Mouse (Mus musculus) cerebellum, postnatal 4 days (tissue): ENCODE results near the gene Iqsec3.
"Not testable (repeated sequence)": the region's sequence is repeated elsewhere in the genome, so short reads cannot be mapped to it uniquely, and the experiment has no call there.

Experiments used
- DNase-seq, 2 experiments: peaks; one replicate each; pipeline ENCODE4 v3.0.0; 2022; ENCODE audit warnings: low spot score in 2 of 2, mixed read lengths in 1 of 2

Iqsec3 gene

DNA sequence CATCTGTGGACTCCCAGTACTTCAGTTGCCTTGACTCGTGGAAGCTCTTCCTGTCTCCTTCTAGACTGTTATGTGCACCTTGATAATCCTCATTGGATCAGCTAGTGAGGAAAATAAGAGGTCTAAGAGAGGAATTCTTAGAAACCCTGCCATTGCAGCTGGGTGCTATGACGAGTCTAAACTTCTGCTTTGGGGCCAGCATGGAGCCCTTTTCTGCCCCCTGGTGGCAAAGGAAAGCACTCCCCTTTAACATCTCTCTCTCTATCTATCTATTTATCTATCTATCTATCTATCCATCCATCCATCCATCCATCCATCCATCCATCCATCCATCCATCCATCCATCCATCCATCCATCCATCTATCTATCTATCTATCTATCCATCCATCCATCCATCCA is 106.9 kb downstream of the Iqsec3 start:
- DNase-seq, result not testable (repeated sequence)

DNA sequence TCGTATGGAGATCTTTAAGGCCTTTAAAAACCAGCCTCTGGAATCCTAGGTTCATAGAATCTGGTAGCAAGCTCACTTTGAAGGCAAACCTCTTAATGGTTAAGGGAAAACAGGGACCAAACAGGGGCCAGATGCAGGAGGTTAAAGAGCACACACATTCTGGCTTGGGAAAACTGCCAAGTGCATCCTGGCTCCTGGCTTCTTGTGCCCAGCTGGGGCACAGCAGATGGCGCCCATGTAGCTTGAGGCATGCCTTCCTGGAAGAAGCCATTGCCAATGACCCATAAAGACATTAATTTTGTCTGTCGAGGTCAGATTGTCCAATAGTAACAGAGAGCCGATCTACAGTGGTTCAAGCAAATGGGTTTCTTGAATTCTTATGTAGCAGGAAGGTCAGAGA is 109.5 kb downstream of the Iqsec3 start:
- DNase-seq, result no peak

DNA sequence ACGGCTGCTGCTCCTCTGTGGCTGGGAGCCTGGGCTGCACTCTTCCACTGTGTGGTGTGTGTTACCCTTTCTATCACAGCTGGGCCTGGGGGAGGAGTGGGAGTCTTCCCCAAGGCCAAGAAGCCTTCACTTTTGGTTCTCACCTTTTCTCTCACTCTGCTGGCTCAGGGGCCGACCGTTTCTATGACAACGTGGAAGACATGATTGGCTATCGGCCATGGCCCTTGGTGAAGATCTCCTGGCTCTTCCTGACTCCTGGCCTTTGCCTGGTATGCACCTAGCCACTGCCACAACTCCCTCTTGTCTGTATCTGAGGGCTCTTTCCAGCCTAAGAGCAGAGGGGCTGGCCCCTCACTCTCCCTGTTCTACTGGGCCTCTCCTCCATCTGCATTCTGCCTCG is 110.4 kb downstream of the Iqsec3 start:
- no peak for DNase-seq

DNA sequence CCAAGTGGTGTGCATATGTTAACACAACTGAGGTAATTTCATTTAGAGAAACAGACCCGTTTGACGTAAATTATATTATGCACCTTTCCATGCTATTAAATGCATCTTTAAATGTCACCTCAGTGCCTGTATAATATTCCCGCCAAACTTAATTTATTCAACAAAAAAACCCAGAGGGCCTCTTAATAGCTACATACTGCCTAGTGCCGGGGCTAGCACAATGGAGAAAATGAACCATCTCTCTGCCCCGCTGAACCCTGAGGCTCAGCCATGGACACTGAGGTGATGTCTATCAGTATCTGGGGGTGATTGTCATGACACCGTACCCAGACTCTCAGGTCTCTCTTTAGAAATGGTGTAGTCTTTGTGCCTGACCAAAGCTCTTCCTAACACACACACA is 116.2 kb downstream of the Iqsec3 start:
- no peak for DNase-seq

DNA sequence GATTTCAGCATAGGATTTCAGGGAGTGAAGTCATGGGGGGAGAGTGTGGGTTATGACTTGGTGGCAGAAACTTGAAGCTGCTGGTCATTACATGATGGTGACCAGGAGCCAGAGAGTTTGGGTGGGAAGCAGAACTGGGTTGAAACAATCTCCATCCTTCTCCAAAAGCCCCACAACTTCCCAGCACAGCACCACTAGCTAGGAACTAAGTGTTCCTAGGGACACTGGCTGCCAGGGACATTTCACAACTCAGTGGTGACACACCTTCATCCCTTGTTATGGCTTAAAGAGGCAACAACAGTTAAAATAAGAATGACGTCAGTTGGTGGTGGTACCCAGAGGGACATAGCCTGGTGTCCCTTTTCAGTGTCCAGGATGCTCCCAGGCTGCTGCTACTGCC is 117.4 kb downstream of the Iqsec3 start:
- DNase-seq, result no peak

DNA sequence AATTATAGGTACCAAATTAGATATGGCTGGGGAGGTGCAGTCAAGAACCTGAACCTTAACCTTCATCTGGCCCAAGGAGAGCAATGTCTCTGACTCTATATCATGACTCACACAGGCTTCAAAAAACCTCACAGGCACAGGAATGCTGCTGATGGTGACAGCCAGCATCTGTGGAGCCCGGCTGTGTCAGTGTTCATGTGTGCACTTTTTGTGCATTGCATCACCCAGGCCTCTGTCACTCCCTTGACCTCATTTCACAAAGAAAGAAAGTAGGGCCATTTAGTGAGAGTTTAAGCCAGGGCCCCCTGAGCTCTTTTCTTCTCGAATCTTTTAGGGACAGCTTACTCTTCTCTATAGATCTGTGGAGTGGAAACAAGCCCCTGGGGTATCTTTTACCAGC is 121.2 kb downstream of the Iqsec3 start:
- DNase-seq, result no peak

DNA sequence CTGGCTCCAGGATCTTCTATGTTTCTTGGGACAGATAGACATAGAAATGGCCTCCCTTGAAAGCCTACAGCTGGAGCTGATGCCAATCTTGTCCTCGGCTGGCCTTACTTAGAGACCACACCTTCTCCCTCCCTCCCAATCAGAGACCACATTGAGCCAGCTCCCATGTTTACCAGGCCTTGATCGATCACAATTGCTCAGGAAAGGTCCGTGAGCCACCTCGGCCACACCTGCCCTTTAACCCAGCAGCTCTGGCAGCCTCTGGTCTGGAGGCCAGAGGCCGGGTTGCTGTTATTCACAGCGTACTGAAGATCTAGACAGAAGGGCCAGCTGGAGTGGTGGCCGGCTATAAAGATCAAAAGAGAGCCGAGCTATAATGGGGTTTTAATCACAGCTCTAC is 127.0 kb downstream of the Iqsec3 start:
- no peak for DNase-seq

DNA sequence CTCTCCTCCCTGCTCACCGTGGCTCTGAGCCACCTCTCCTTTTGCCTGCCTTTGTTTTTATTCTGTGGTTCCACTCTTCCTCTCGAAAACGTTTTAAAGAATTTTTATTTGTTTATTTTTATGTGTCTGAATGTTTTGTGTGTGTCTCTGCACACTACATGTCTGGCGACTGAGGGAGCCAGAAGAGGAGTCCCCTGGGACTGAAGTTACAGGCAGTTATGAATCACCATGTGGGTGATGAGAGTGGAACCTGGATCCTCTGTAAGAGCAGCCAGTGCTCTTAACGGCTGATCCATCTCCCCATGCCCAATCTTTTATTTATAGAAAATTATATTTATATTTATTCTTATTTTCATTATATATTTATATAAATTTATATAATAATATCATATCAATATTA is 129.1 kb downstream of the Iqsec3 start:
- no peak for DNase-seq

DNA sequence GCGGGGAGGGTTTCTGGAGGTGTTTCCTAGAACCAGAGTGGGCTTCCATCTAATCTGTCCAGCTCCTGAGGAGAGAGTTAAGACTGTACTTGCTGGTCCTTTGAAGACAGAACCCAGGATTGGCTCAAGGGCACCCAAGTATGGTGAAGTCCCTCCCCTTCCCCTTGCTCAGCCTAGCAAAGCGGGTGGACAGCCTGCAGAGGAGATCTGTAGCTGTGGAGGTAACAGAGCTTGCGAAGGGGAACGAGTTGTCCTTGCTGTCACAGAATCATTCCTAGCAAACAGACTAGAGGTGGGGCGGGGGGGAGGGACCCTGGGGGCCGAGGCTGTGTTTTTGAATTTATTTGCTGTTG is 129.7 kb downstream of the Iqsec3 start:
- DNase-seq, result no peak

DNA sequence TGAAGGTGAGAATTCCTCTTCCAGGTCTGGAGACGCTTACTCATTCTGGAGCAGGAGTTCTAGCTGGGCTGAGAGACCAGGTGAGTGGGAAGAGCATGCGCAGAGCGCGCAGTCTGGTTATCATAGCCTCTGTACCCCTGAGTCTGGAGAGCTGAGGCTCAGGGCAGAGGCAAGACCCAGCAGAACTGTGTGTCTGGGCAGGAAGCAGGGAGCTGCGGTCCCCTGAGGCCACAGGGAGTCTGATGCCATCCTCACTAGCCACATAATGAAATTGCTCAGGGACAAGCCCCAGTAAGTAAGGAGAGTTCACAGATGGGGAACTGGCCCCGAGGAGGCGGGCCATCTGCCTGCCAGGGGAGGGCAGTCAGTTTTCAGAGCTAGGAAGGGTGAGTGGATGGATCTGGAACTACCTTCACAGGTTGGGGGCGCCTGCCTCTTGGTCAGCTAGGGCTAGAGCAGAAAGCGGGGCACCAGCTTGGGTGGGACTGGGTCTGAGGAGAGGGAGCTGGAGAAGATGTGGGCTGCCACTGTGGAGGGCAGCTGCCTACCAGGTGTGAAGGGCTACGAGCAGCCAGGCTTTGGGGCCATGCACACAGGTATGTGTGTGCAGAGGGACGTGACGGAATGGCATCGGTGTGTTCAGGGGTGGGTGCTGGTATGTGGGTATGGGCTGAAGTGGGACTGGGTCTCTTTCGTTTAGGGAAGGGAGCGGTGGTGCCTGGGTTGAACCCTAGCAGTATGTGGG is 130.3 kb downstream of the Iqsec3 start, which contains the start of gene Slc6a12:
Slc6a12 (plus strand) TSS at position 51 of the 745 bp plus-strand sequence.
- no peak for DNase-seq

DNA sequence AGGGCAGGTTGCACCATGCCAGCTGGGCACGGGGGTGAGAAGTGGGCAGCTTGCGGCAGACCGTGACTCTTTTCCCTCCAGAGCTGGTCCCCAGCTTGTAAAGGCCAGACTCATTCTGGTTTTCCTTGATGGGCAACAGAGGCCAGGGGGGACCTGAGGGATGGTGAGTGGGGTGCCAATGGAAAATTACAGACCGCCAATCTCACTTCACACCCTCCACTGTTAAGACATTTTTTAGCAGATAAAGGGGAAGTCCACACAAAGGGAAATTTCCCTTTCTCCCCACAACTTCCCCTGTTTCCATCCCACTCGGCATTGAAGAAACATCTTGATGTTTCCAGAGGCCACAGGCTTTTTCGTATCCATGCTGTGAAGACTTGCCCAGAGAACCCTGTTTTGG is 131.8 kb downstream of the Iqsec3 start:
- no peak for DNase-seq

DNA sequence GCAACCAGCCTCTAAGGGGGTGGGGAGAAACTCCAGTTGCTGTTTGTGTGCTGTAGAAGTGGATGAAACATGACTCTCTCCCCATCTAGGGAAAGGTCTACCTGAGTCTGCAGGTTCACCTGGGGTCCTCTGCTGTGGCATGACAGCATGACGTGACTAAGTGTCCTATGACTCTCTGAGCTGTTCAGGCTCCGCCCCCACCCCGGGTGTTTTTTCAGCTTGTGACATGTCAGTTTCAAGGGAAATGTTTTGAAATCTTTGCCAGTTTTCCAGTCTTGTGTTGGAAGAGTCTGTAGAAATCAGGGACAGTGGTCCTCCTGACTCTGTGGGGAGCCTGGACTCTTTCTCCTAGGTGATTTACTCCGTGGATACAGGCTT is 135.0 kb downstream of the Iqsec3 start:
- DNase-seq, result no peak

DNA sequence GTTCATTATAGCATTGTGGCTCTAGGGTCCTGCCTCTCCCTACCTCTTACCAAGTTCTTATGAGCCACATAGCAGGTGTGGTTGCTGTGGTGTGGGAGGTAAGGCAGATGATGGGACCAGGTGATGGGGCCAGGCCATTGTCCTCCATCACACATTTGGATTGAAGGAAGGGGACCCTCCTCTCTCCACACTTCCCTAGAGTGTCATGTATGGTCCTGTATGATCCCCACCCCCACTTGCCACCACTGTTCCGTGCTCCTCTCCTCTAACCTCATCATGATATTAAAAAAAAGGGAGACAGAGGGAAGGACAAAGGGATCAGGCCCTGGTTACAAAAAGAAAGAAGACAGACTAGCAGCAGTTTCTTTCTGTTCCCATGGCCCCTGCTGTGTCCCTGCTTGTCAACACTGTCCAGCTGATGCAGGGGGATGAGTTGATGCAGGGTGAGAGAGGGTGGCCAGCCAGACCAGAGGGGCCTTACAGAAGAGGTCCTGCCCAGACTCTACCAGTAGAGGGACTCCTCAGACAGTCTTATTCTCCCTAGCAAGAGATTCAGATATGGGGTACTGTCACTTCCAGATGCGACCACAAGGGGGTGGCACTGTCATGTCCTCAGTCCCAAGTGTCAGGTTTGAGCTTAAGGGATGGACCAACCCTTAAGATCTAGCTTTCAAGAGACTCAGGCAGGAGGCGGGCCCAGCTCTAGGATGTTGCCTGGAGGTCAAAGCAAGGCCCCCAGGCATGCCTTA is 135.5 kb downstream of the Iqsec3 start:
- DNase-seq, result peak; percentile 79 to 90

DNA sequence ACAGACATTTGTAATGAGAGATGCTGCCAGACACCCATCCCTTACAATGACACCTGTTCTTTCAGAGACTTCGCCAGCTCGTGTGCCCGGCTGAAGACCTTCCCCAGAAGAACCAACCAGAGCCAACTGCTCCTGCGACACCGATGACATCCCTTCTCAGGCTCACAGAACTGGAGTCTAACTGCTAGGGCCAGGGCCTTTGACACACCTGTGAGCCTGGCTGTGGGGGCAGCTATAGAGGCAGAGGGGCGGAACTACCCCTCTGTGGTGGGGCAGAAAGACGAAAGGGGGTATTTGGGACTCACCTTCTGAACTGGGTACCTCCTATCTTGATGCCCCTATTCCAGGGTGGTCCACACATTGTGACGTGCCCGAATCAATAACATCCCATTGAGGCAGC is 136.2 kb downstream of the Iqsec3 start:
- no peak for DNase-seq

DNA sequence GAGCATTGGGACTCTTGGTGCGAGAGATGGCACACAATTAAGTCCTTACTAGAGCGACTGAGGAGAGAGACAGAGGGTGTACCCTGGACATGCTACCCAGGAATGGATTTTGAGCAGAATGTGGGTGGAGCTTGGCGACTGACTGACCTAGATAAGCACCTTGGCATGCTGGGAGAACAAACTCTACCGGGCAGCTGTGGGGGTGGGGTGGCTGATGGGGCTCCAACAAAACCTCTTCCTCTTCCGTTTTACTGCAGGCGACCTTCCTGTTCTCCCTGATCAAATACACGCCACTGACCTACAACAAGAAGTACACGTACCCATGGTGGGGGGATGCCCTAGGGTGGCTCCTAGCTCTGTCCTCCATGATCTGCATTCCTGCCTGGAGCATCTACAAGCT is 136.9 kb downstream of the Iqsec3 start:
- DNase-seq, result no peak

DNA sequence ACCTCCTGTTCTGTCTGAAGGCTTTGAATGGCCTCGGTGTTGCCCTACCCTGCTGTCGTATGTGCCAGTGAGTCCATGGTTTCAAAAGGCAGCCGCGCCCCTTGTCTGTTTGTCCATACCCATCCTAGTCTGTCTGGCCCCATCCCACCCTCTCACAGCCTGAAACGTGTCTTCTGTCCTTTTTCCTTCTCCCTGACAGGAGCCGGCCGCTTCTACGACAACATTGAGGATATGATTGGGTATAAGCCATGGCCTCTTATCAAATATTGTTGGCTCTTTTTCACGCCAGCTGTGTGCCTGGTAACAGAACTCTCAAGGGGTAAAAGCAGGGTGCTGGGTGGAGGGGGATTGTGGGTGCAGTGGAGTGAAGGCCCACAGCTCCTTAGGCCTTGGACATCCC is 137.6 kb downstream of the Iqsec3 start:
- no peak for DNase-seq

DNA sequence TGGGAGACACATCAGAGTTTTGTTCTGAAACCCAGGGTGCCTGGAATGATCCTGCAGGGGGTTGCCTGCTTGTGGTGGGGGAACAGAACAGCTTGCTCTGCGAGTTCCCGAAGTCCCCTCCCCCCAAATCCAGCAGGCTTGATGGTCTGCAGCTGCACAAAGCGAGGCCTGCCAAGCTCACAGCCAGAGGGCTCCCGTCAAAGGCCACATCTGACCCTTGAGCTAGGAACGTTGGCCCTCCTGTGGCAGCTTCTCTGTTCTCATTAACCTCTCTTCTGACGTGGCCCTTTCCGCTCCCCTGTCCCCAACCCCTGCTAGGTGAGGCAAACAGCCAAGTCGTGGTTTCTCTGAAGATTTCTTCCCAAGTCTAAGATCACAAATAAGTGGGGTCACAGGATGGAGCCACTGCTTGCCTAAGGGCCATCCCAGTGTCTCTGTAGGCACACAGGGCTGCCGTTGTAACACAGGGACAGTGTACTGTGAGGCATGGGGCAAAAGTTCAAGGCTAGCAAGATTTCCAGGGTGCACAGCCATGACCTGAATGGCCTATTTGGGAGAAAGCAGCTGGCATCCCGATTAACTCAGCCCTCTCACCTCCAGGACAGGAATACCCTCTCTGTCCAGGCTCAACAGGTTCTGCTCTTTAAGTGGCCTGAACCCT is 143.5 kb downstream of the Iqsec3 start:
- peak in 1 of 2 experiments; percentile 37 for DNase-seq

DNA sequence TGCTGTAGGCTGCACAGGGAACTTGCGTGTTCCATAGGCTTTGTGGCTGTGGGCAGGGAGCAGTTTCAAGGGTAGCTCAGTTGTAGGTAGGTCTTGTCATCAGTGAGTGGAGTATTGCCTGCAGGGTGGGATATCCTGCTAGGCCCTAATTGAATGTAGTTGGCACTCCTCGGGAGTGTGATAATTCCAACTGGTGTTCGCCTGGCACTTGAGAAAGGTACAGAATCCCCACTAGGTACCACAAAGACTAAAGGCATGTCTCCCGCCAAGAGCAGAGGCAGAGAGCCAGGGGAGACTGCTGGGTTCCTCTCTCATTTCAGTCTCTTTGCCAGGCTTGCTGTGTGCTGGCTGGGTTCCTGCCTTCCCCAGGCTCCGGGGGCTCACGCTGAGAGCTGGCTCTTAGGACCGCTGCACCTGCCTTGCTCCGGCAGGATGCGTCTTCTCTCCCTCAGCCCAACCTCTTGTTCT is 145.0 kb downstream of the Iqsec3 start:
- DNase-seq, result peak in 1 of 2 experiments; percentile 68

DNA sequence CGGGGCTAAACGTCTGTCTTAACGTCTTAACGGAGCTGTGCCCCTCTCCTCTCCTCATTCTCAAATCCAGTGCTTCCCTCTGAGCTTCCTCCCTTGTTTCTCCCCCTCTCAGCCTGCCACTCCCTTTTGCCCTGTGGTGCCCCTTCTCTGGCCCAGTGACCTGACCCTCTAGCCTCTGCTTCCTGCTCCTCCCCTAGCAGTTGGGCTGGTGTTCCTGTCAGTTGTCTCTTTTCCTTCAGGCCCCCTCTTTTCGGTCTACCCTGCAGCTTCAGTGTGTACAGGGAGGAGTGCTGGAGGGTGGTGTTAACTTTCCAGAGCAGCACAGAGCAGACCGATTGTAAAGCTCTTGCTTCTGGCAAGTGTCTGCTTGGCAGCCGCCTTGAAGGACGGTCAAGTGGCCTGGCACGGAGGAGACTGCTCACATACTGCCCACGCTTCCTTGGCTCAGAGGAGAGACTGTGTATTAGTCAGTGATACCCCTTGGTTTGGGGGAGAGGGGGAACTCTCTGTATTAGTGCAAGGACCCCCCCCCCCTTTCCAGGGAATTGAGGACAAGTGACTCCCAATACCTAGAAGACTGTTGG is 146.9 kb downstream of the Iqsec3 start:
- no peak for DNase-seq

DNA sequence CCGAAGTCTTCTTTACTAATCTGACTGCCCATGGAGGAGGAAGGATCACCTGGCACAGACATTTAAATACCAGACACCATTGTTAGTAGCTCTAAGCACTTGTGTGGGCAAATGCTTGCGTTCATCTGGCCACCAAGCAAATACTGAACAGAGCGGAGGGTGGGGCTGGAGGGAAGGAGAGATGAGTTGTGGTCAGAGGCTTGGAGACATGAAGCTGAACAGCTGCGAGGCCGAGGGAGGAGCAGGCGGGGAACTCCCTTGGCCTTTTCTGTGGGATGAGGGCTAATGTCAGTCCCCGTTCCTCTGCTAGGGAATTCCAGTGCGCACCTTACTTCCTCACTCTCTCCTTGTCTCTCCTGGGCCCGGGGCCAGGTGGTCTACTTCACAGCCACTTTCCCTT is 147.7 kb downstream of the Iqsec3 start:
- DNase-seq, result no peak

DNA sequence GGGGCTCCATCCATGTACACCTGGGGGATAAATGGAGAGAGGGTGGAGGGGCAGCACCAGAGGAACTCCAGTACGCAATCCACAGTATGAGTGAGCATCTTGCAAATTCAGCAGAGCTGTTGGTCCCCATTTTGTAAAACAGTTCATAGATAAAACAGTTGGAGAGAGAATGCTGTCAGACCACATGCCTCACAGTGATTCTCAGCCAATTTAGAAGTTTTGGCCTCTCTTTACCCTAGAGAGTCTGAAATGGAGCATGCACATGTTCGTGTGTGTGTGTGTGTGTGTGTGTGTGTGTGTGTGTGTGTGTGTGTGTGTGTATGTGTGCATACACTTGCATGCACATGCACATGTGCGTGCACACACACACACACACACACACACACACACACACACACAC is 148.2 kb downstream of the Iqsec3 start:
- DNase-seq, result no peak
